16 mouse cellular contexts compared by ENCODE assay signal in genomic region chr7:34963889-34964645, GRCm38 (mm10). TPM values are rescaled to one million over a fixed set of nuclear protein-coding genes. Genes with fewer than 3 reads are reported as not detected.
DNase-seq lines count a peak whose midpoint lies in the region.
"Had no signal": no experiment of that assay in that cellular context is flagged by ENCODE, and none has a peak within 500 bp of the region (broad histone marks: within the 10 kb centered on the region; RNA-seq: fewer than 3 reads in every experiment).

No protein-coding gene starts in this region.

- DNase-seq in frontal cortex, postnatal 36 days (ENCODE audit: low spot score in 2 of 2) = peak; percentile 45 to 53
- DNase-seq in frontal cortex, postnatal 14 days (ENCODE audit: low spot score in 2 of 2) = no peak
- peak; percentile 8 to 64 for DNase-seq in layer of hippocampus, adult 18-20 months (ENCODE audit: low spot score in 2 of 2)
- DNase-seq in layer of hippocampus, adult 9-10 months (ENCODE audit: low spot score) = no peak
- peak; percentile 34 to 36 for DNase-seq in right cerebral cortex, postnatal 10 days (ENCODE audit: low spot score in 2 of 2)
- DNase-seq in right cerebral cortex, postnatal 4 days = no peak
- no peak for DNase-seq in liver
- no peak for DNase-seq in c-Kit-positive CD71-positive TER-119-positive erythroid progenitor cells, embryonic 14.5 days (ENCODE audit: low spot score)
- DNase-seq: adrenal gland, adult 8-10 months; cerebellum, adult 18-20 months; cerebellum, postnatal 36 days; kidney, adult 8-10 months; kidney, postnatal 4 days; liver, embryonic 13.5 days; retina, postnatal 1 day; thymus, postnatal 14 days had no signal

RNA-seq across cellular contexts. Expression of gene Pepd, which starts 51.9 kb away (rescaled TPM):
- total RNA-seq in layer of hippocampus, adult 18-20 months (2021) = 10 to 100 TPM; 34.2 to 36.4 TPM

Comparison
In these comparisons a context has a peak if more than half of its experiments do, and no peak if none do; other contexts are left out.
1. DNase-seq: peak in frontal cortex, postnatal 36 days (2 of 2), layer of hippocampus, adult 18-20 months (2 of 2) and right cerebral cortex, postnatal 10 days (2 of 2); none in frontal cortex, postnatal 14 days (0 of 2), layer of hippocampus, adult 9-10 months (single experiment), right cerebral cortex, postnatal 4 days (single experiment), liver (single experiment) and c-Kit-positive CD71-positive TER-119-positive erythroid progenitor cells, embryonic 14.5 days (single experiment).